ENCODE assay signal across 25 mouse cellular contexts in the genomic region with DNA sequence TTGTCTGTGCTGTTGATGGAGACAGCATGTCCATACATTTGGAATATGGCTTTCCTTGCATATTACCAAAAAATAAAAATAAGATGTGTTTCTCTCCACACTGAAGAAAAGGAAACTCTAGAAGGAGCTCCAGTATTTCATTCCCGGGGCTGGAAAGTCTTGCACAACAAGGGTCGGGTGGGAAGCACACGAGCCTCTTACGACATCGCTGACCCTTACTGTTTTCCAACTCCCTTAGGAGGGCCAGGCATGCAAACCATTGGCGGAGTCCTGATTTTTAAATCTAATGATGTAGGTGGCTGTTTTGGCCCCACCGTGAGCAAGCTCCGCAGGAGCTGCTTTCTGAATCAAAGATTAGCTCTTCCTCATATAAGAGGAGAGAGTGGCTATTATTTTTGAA. TPM values are rescaled to one million over a fixed set of nuclear protein-coding genes. Genes with fewer than 3 reads are reported as not detected.
DNase-seq lines count a peak whose midpoint lies in the region; ATAC-seq and TF ChIP-seq lines count a peak whose summit lies in the region.
"Had no signal": no experiment of that assay in that cellular context is flagged by ENCODE, and none has a peak within 500 bp of the region (broad histone marks: within the 10 kb centered on the region; RNA-seq: fewer than 3 reads in every experiment).

No protein-coding gene starts in this region.

- H3K4me1 ChIP-seq in heart, adult 2 months (ENCODE audit: control insufficient read depth, insufficient read depth, low read length), result peaks cover 2% of the 10 kb centered on the region; the same call in 1 of the 2 replicates
- H3K4me1 ChIP-seq in heart, embryonic 10.5 days, result no peaks in the 10 kb centered on the region
- no peaks in the 10 kb centered on the region for H3K4me1 ChIP-seq in lung, embryonic 14.5 days (ENCODE audit: insufficient read depth)
- H3K4me1 ChIP-seq: hindbrain, embryonic 13.5 days; stomach, embryonic 15.5 days had no signal

- no peak overlapping the region for H3K9ac ChIP-seq in heart, adult 2 months (ENCODE audit: low read depth, low read length)
- no peak overlapping the region for H3K9ac ChIP-seq in lung, embryonic 14.5 days
- H3K9ac ChIP-seq: embryonic facial prominence, embryonic 15.5 days; hindbrain, embryonic 13.5 days; limb, embryonic 15.5 days; liver, embryonic 14.5 days; stomach, embryonic 15.5 days had no signal

- no peak for TF ChIP-seq POLR2A in heart, adult 2 months (IDR thresholded peaks at IDR 0.05; ENCODE audit: insufficient read depth, low read depth, low read length)

- DNase-seq in adrenal gland, adult 2 months, result peak; percentile 14
- no peak for DNase-seq in adrenal gland, postnatal 25 days
- DNase-seq in heart, adult 2 months, result peak; percentile 52
- DNase-seq in heart, embryonic 10.5 days (ENCODE audit: low spot score), result no peak
- DNase-seq in lung, embryonic 14.5 days, result peak; percentile 30
- DNase-seq in kidney, postnatal 10 days, result no peak
- DNase-seq: adrenal gland, postnatal 10 days; cerebellum, adult 8-10 months; kidney, adult 18-20 months; right cerebral cortex, adult 18-20 months; right cerebral cortex, postnatal 4 days; thymus, adult 18-20 months; thymus, postnatal 36 days had no signal

- H3K4me2 ChIP-seq in lung, embryonic 14.5 days, result no peak overlapping the region
- H3K4me2 ChIP-seq: embryonic facial prominence, embryonic 15.5 days; hindbrain, embryonic 13.5 days; limb, embryonic 15.5 days; stomach, embryonic 15.5 days had no signal

- H3K4me3 ChIP-seq in heart, adult 2 months, result no peak overlapping the region
- no peak overlapping the region for H3K4me3 ChIP-seq in heart, embryonic 10.5 days
- H3K4me3 ChIP-seq in lung, embryonic 14.5 days (ENCODE audit: low read depth, low read length), result no peak overlapping the region
- H3K4me3 ChIP-seq: embryonic facial prominence, embryonic 15.5 days; hindbrain, embryonic 13.5 days; left cerebral cortex, adult 2 months; limb, embryonic 15.5 days; stomach, embryonic 15.5 days had no signal

- TF ChIP-seq EP300 in heart, adult 2 months (IDR thresholded peaks at IDR 0.05; ENCODE audit: insufficient read depth, low read depth, low read length), result no peak

- no peaks in the 10 kb centered on the region for H3K79me2 ChIP-seq in heart, adult 2 months (replicated peaks; ENCODE audit: control insufficient read depth, insufficient read depth, low read length)

- ATAC-seq in lung, embryonic 14.5 days (ENCODE audit: insufficient read depth), result no peak
- 0 out of 2 replicates have a peak, but pooled peaks have one; percentile 19 for ATAC-seq in megakaryocyte progenitor cell, adult 5-6 weeks (replicated peaks; ENCODE audit: poor library complexity)
- ATAC-seq: activated CD4-positive, CD25-positive, alpha-beta regulatory T cell, adult 4 months; forebrain, embryonic 14.5 days; inflammation-experienced regulatory T-cells, adult 6 months had no signal

- 72% methylated on average over 8 of the region's 8 CpGs for WGBS in heart, adult 2 months
- 87% methylated on average over 8 of the region's 8 CpGs for WGBS in heart, embryonic 10.5 days
- WGBS in lung, embryonic 14.5 days, result 80% methylated on average over 8 of the region's 8 CpGs

- intact Hi-C loops in heart, adult 2 months (cut with DNase I), result no loop called here

- H3K9me3 ChIP-seq in heart, embryonic 10.5 days, result no peaks in the 10 kb centered on the region
- no peaks in the 10 kb centered on the region for H3K9me3 ChIP-seq in lung, embryonic 14.5 days (ENCODE audit: low read depth, low read length)
- H3K9me3 ChIP-seq: embryonic facial prominence, embryonic 15.5 days; hindbrain, embryonic 13.5 days; limb, embryonic 15.5 days; stomach, embryonic 15.5 days had no signal

- no peaks in the 10 kb centered on the region for H3K36me3 ChIP-seq in heart, adult 2 months (ENCODE audit: control insufficient read depth, insufficient read depth, low read length)
- H3K36me3 ChIP-seq in heart, embryonic 10.5 days, result no peaks in the 10 kb centered on the region
- peaks cover 4% of the 10 kb centered on the region; the same call in 1 of the 2 replicates for H3K36me3 ChIP-seq in lung, embryonic 14.5 days (ENCODE audit: insufficient read depth)
- H3K36me3 ChIP-seq: embryonic facial prominence, embryonic 15.5 days; hindbrain, embryonic 13.5 days; limb, embryonic 15.5 days; stomach, embryonic 15.5 days had no signal

- TF ChIP-seq CTCF in heart, adult 2 months (IDR thresholded peaks at IDR 0.05), result no peak
- no peak for TF ChIP-seq CTCF in lung, embryonic 14.5 days (IDR thresholded peaks at IDR 0.05; ENCODE audit: low read depth)

- no peak overlapping the region for H3K27ac ChIP-seq in heart, adult 2 months
- H3K27ac ChIP-seq in heart, embryonic 10.5 days, result no peak overlapping the region
- no peak overlapping the region for H3K27ac ChIP-seq in lung, embryonic 14.5 days (ENCODE audit: low read depth)
- H3K27ac ChIP-seq: embryonic facial prominence, embryonic 15.5 days; hindbrain, embryonic 13.5 days; kidney, postnatal 0 days; left cerebral cortex, adult 2 months; limb, embryonic 15.5 days; liver, embryonic 14.5 days; stomach, embryonic 15.5 days had no signal

- H3K27me3 ChIP-seq in heart, adult 2 months (ENCODE audit: control insufficient read depth, insufficient read depth, low read length), result no peaks in the 10 kb centered on the region
- no peaks in the 10 kb centered on the region for H3K27me3 ChIP-seq in heart, embryonic 10.5 days (ENCODE audit: insufficient read depth, poor library complexity, severe bottlenecking)
- H3K27me3 ChIP-seq in lung, embryonic 14.5 days (ENCODE audit: insufficient read depth, low read length), result no peaks in the 10 kb centered on the region
- H3K27me3 ChIP-seq: embryonic facial prominence, embryonic 15.5 days; hindbrain, embryonic 13.5 days; limb, embryonic 15.5 days; stomach, embryonic 15.5 days had no signal

RNA-seq across cellular contexts. Expression of a gene that starts 20.6 kb away (rescaled TPM):
- total RNA-seq in adrenal gland, adult 2 months (2021), result 10 to 100 TPM; 10.6 to 18.2 TPM
- 1.5 and 1.6 TPM in 2 replicates for polyA plus RNA-seq in adrenal gland, adult 2 months (2012; rRNA removed)
- 10.9 and 11.7 TPM in 2 replicates for total RNA-seq in adrenal gland, postnatal 25 days (2021)
- total RNA-seq in heart, adult 2 months (2021), result 1 to 10 TPM; 5.9 to 6.2 TPM
- 5.1 and 9.7 TPM in 2 replicates for polyA plus RNA-seq in heart, adult 2 months (2012; rRNA removed)
- polyA plus RNA-seq in heart, embryonic 10.5 days (2016; fragmentation: Nextera tagmentation; extraction: Ambion mirVana), result 5.1 and 8.8 TPM in 2 replicates
- polyA plus RNA-seq in lung, embryonic 14.5 days (2014; fragmentation: Nextera tagmentation; extraction: Ambion mirVana), result 47.4 and 47.8 TPM in 2 replicates
- not detected in 2 replicates for total RNA-seq in megakaryocyte progenitor cell, adult 5-6 weeks (2015)
- total RNA-seq in megakaryocyte progenitor cell, adult 5-6 weeks (2017), result not detected in 2 replicates
- total RNA-seq: common myeloid progenitor, adult 5-6 weeks had no signal
- polyA plus RNA-seq: activated CD4-positive, CD25-positive, alpha-beta regulatory T cell, adult 4 months; inflammation-experienced regulatory T-cells, adult 6 months had no signal

Comparison
In these comparisons a context has a peak if more than half of its experiments do, and no peak if none do; other contexts are left out.
1. DNase-seq: peak in adrenal gland, adult 2 months (single experiment), heart, adult 2 months (2 of 2) and lung, embryonic 14.5 days (single experiment); none in adrenal gland, postnatal 25 days (single experiment), heart, embryonic 10.5 days (single experiment) and kidney, postnatal 10 days (single experiment).
2. RNA of a gene that starts 20.6 kb away (total RNA-seq): 10.6 to 18.2 TPM in adrenal gland, adult 2 months, 10.9 to 11.7 TPM in adrenal gland, postnatal 25 days and 5.9 to 6.2 TPM in heart, adult 2 months; not detected in megakaryocyte progenitor cell, adult 5-6 weeks; every median in the first group is over 4 times any median in the second.